Mouse (Mus musculus) gastrocnemius, postnatal 25 days (tissue): ENCODE measurements around the gene Pip4k2a. TPM values are rescaled to one million over a fixed set of nuclear protein-coding genes. Genes with fewer than 3 reads are reported as not detected.

Experiments
- DNase-seq: peaks from one replicate; pipeline ENCODE4 v3.0.0; 2022
- total RNA-seq, 2 experiments: library from RNA; stranded (reverse); gene quantifications; 1 replicate in 1 of 2; 2 replicates in 1 of 2; pipeline ENCODE4 v1.2.3; 2021

Gene Pip4k2a
- total RNA-seq, 2 experiments from 2014 or later: 4.0 TPM

- DNase-seq: no peak
These were observed 18.3 kb downstream of the Pip4k2a start for GRCm38 (mm10) chr2:18979675-18980074.

DNA sequence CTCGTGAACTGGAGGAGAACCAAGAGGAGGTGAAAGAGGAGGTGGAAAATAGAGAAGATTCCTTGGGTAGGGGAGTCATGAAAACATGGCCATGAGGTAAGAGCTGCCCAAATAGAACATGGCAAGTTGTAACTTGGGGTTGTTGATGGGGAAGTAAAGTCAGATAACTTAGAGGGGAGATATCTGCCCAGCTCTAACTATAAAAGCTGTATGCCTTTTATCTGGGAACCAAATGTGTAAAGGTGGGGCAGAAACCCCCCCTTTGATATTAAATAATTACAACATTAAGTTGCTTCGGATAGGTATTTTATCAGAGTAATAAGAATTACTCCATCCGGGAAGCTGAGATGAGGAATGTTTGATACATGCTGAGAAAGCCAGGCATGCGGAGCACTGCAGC lies 18.9 kb downstream of the Pip4k2a start:
- DNase-seq: no peak

DNA sequence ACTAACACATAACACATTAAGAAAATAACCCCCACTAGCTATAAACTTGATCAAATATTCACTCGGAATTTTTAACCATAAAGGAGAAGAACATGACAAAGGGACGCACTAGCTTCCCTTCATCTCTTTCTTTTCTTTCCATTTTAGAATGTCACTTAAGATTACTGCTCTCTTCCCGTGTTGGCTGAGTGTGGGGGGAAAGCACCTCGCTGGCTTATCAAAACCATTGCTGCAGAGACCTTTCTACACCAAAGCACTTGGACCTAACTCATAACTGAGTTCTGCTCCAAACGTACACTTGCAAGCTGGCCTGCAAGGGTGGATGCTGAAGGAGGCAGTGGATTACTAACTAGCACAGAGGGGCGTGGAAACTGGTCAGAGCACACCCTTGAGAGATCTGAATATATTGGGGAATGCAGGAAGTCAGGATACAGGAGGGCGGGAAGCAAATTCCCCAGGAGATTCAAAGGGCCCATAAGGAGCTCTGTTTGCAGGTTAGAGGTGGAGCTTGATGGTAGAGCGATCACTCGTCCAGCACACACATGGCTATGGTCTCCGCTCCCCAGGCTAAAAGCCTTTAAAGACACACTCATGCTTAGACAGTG lies 20.6 kb downstream of the Pip4k2a start:
- no peak for DNase-seq

DNA sequence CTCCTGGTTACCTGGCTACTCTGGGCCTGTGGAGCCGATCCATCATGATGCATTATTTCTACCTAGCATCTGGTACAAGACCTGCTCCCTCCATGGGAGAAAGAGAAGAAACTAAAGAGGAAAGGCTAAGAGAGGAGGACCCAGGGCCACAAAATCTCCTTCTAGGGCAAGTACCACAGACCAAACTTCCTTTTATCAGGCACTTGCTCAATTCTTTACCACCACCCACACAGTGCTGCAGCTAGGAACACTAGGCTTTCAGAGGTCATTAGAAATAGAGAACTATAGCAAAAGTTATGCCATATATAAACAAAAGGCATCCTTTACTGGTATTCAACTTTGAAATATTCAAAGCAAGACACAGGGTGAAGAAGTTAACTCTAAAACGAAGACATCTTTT lies 21.8 kb downstream of the Pip4k2a start:
- DNase-seq: no peak

DNA sequence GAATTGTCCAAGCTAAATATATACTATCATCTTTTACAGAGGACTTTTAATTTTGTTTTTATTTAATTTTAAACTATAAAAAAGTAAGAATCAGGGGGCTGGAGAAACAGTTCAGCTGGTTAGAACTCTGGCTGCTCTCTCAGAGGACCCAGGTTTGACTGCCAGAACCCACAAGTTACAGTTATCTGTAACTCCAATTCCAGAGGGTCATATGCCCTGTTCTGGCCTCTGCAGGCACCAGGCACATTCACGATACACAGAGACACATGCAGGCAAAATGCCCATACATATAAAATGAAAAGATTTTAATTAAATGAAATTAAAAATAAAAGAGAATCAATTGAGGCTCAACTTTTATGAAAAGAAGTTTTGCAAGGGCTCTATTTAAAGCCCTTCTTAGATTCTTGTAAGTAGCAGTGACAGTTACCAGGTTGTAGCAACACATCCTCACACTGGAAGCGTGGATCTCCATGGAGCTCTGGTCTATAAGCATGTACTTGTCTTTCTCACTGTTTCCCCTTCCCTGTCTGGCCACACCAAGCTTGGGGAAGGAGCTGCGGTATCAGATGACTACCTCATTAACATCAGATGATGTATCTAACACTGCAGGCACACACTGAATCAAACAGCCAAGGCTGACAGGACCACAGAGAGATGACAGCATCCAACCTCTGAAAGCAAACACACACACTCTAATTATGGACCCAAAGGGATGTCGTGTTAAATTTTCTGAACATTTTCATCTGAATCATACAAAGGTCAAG lies 22.9 kb downstream of the Pip4k2a start:
- no peak for DNase-seq

DNA sequence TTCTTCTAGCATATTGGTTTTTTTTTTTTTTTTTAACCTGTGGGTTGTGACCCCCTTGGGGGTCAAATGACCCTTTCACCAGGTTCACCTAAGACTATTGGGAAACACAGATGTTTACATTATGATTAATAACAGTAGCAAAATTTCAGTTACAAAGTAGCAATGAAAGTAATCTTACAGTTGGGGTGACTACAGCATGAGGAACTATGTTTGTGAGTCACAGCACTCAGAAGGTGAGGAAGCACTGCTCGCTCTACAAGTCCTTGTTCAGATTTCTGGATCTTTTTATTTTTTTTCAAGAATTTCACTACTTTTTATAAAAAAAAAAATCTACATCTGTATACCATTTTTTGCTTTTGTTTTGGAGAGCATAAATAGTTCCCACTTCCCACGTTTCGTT lies 26.4 kb downstream of the Pip4k2a start:
- no peak for DNase-seq

DNA sequence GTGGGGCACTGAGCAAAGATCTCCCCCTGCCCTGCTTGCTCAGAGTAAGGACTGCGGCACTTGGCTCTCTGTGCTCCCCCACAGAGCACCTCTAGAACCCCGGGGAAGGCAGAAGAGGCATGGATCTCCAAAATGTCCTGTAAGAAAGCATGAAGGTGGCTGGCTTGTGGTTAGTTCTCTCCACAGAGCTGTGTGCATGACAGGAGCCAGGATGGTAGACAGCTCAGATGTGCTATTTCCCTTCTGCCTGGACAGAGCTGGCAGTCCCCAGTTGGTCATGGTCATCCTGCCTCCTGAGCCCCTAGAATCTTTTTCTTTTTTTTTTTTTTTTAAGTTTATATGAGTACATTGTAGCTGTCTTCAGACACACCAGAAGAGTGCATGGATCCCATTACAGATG lies 27.5 kb downstream of the Pip4k2a start:
- no peak for DNase-seq

GRCm38 (mm10) chr2:18969066-18969681 lies 28.8 kb downstream of the Pip4k2a start:
- DNase-seq: no peak

DNA sequence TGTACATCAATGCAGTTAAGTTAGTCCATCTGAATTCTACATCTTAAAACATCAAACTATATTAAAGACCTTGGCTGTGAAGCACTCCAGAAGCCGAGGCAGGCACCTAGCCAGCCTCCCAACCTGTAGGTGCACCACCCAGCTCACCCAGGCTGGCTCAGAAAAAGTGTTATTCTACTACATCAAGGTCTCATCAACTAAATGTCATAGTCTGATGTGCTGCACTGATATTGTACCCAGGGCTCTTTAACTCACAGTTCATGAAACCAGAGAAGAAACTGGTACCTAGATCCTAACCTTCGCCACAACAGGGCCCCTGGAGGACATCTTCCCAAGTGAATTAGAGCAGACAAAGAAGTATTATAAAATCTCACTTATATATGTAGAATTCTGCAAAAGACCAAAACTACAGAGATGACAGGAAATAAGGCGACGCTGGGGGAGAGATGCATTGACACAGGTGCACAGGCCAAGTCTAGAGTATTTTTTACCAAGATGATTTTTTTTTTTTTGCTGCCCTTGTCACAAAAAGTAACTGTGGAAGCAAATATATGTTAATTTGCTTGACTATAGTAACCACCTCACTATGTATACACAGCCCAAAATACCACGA lies 30.4 kb downstream of the Pip4k2a start:
- no peak for DNase-seq

GRCm38 (mm10) chr2:18966566-18966965 lies 31.4 kb downstream of the Pip4k2a start:
- no peak for DNase-seq

- DNase-seq: no peak
These were observed 32.0 kb downstream of the Pip4k2a start for GRCm38 (mm10) chr2:18965950-18966349.

DNA sequence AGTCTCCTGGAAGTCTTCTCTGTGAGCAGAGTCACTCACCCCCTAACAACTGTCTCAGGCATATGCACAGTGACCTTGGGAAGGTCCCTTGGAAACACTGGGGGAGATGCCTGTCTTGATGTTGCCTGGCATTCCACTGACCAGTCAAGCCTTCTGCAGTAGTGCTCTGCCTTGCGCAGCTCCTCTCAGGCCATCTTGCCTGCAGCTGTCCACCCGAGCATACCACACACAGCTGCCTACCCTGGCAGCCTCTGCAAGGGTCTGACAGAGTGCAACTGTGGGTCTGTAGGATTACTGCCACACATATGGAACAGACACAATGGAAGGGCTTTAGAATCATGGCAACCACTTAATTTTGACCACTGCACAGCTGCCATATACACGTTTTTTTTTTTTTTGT lies 32.8 kb downstream of the Pip4k2a start:
- no peak for DNase-seq

DNA sequence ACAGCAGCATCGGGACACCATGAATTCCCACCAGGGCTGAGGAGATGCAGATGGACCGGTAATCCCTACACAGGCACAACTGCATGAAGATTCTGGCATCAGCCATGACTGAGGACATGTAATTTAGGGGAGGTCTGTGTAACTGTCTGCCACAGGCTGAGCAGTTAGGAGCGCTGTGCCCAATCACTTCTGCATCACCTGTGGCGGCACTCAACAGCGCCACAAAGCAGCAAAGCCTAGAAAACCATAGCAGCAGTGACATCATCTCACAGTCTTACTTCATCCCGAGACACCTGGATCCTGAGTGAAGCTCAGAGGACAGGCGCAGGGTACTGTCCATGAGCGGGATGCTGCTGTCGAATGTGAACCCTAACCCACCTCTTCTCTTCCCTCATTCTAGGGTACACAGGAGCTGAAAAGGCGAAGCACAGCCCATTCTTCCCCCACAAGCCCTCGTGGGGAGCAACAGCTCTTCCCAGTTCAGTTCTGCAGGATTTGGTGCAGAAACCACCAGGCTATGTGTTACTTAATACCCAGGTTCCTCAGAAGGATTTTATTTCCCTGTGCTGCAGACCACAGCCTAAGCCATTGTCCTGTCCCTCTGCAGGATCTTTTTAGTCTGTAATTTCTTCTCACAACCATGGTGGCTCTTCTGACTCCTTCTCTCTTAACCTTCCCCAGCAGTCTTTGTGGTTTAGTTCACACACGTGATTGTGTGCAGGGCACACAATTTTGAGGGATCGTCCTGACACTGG lies 34.5 kb downstream of the Pip4k2a start:
- DNase-seq: no peak

GRCm38 (mm10) chr2:18962502-18962901 lies 35.4 kb downstream of the Pip4k2a start:
- DNase-seq: no peak

DNA sequence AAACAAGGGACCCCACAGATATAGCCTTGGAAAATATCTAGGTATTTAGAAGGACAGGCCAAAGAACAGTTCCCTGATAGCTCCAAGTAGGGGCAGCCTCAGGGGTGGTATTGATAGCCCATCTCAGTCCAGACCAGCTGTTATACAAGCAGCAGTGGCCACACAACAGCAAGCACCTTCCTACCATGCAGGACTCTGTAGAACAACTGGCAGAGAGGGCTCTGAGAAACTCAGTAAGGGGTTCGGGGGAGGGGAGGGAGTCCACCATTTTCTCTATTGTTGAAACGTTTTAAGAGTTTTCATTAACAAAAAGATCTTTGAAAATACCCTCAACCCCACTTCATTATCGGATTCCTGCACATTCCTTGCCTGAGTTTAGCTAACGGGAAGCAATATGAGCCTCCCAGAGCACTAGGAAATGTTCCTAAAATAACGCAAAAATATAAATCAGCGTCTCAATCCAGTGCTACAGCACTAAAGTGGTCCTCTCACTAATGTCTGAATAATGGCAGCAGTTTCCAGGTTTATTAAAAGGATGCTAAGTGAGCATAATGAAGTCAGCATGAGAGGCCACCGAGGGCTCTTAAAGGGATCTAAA lies 37.5 kb downstream of the Pip4k2a start:
- no peak for DNase-seq

GRCm38 (mm10) chr2:18959558-18959957 lies 38.4 kb downstream of the Pip4k2a start:
- DNase-seq: no peak

- no peak for DNase-seq
These were observed 38.9 kb downstream of the Pip4k2a start for GRCm38 (mm10) chr2:18959008-18959407.

DNA sequence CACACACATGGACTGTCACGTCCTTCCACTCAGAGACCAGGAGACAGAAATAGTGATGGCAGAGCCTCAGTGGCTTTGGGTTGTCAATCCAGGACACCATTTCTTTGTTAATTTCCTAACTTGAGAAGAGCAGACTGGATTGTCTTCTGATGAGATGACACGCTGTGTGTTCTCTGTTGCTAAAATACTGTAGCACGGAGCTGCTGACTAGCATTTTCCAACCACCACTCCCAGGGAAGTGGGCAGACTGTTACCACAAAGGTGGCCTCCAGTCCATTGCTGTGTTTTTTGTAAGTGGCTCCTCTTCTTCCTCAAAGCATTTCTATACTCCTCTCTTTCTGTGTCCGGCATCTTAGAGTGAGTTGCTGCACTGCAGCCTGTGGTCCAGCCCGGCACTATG lies 39.4 kb downstream of the Pip4k2a start:
- no peak for DNase-seq

GRCm38 (mm10) chr2:18958044-18958443 lies 39.9 kb downstream of the Pip4k2a start:
- no peak for DNase-seq

- no peak for DNase-seq
These were observed 40.5 kb downstream of the Pip4k2a start for GRCm38 (mm10) chr2:18957459-18957858.

GRCm38 (mm10) chr2:18956945-18957344 lies 41.0 kb downstream of the Pip4k2a start:
- no peak for DNase-seq

DNA sequence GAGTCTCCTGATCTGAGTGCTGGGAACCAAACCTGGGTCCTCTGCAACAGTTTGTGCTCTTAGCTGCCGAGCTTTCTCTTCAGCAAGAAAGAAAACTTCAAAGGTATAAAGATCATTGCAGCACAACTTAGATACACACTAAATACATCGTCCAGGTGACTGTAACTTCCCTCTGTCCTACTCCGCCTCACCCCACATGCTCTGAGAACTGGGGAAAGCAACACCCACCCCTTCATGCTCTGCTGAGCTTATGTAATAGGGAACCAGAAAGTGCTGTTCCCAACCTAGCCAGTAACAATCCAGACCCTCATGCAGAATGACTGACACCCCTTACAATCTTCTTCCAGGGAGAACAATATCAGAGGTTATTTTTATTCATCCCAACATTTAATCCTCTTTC lies 41.5 kb downstream of the Pip4k2a start:
- no peak for DNase-seq
